Mouse (Mus musculus): ENCODE data around the gene Eif1.
A peak's percentile ranks its signal among the peaks of the same experiment; 100 is the strongest.
"Not testable (repeated sequence)": the region's sequence is repeated elsewhere in the genome, so short reads cannot be mapped to it uniquely, and the experiment has no call there.

The Eif1 gene

GRCm38 (mm10) chr11:100344269-100344668, 24.6 kb downstream of the Eif1 start:
- DNase-seq (ENCODE audit: inconsistent age in 2 of 2, low spot score in 1 of 2), result peak in 1 of 2 experiments; percentile 52

GRCm38 (mm10) chr11:100352076-100352857, 32.6 kb downstream of the Eif1 start:
- DNase-seq (ENCODE audit: inconsistent age in 2 of 2, low spot score in 1 of 2), result peak in 1 of 2 experiments; percentile 57

- peak; percentile 62 to 85 for DNase-seq (ENCODE audit: inconsistent age in 2 of 2, low spot score in 1 of 2)
Measured at GRCm38 (mm10) chr11:100355151-100355951, 35.7 kb downstream of the Eif1 start.

- peak; percentile 84 to 95 for DNase-seq (ENCODE audit: inconsistent age in 2 of 2, low spot score in 1 of 2)
Measured at GRCm38 (mm10) chr11:100355972-100356818, 36.5 kb downstream of the Eif1 start, which contains the start of gene Hap1. Gene Hap1, minus strand, starts transcription at chr11:100356128.

- no peak for DNase-seq (ENCODE audit: inconsistent age in 2 of 2, low spot score in 1 of 2)
Measured at GRCm38 (mm10) chr11:100356819-100357211, 37.1 kb downstream of the Eif1 start.

GRCm38 (mm10) chr11:100357408-100357807, 37.7 kb downstream of the Eif1 start:
- peak in 1 of 2 experiments; percentile 56 for DNase-seq (ENCODE audit: inconsistent age in 2 of 2, low spot score in 1 of 2)

DNA sequence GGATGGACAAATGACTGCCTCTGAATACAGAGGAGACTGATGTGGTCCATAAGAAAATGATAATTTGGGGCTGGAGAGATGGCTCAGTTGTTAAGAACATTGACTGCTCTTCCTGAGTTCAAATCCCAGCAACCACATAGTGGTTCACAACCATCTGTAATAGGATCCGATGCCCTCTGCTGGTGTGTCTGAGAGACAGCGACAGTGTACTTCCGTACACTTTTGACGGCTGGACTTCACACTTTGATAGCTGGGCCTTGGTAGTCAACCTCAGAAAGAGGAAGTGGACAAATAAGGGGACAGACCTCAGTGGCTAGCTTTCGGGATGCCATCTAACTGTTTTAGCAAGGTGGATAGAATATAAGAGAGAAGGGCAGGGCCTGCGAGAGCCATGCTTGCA, 40.5 kb downstream of the Eif1 start:
- DNase-seq (ENCODE audit: inconsistent age in 2 of 2, low spot score in 1 of 2), result no peak

DNA sequence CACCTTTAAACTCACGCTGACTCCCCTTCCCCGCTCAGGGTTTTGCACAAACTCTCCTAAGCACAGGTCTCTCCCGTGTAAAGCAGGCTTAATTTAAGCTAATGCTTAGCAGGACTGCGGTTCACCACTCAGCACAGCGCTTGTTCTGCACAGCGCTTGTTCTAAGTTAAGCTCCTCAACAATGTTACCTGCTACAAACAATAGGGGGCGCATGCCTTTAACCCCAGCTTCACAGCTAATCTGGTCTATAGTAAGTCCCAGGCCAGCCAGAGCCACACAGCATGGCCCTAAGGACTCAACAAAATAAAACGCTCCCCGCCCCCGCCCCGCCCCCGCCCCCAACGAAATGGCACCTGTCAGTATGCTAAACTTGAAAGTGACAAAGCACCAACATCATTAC, 41.4 kb downstream of the Eif1 start:
- DNase-seq (ENCODE audit: inconsistent age in 2 of 2, low spot score in 1 of 2), result not testable (repeated sequence)

- DNase-seq (ENCODE audit: inconsistent age in 2 of 2, low spot score in 1 of 2), result peak; percentile 77 to 94
Measured at GRCm38 (mm10) chr11:100362209-100362978, 42.7 kb downstream of the Eif1 start.

GRCm38 (mm10) chr11:100362979-100363562, 43.4 kb downstream of the Eif1 start:
- DNase-seq (ENCODE audit: inconsistent age in 2 of 2, low spot score in 1 of 2), result peak; percentile 72 to 89

GRCm38 (mm10) chr11:100369145-100369544, 49.5 kb downstream of the Eif1 start:
- no peak for DNase-seq (ENCODE audit: inconsistent age in 2 of 2, low spot score in 1 of 2)

GRCm38 (mm10) chr11:100369822-100370221, 50.1 kb downstream of the Eif1 start:
- no peak for DNase-seq (ENCODE audit: inconsistent age in 2 of 2, low spot score in 1 of 2)

Measured in adrenal gland, adult (tissue).